Mouse (Mus musculus) spleen, adult 2 months (tissue): ENCODE measurements at regions not wholly inside any gene's neighbourhood (a gene's known extent, or its start where the extent isn't known, plus 50 kb on each side); places are given as distances from the start of the nearest gene placed in this dataset.

Experiments
- DNase-seq, 2 experiments: peaks; one replicate each; pipeline versions ENCODE4 v3.0.0 to v3.0.0-alpha.2; 2012 to 2021; ENCODE audit warnings: low spot score in 2 of 2, low read depth in 1 of 2
- H3K27ac ChIP-seq: fragments of 200-500 bp; 2 replicates; pipeline ENCODE4 v1.5.1; 2012; ENCODE audit warnings: low read length, inconsistent platforms; ENCODE audit not compliant: insufficient read depth
- H3K27me3 ChIP-seq: fragments of 200-500 bp; 2 replicates; pipeline ENCODE4 v1.6.1; 2012; ENCODE audit warnings: mild to moderate bottlenecking, moderate library complexity, low read length, inconsistent platforms; ENCODE audit not compliant: control insufficient read depth, insufficient read depth
- H3K36me3 ChIP-seq: fragments of 200-500 bp; 2 replicates; pipeline ENCODE4 v1.6.1; 2012; ENCODE audit warnings: mild to moderate bottlenecking, low read length, inconsistent platforms; ENCODE audit not compliant: control insufficient read depth, insufficient read depth
- H3K4me1 ChIP-seq: fragments of 200-500 bp; 2 replicates; pipeline ENCODE4 v1.6.1; 2011; ENCODE audit warnings: inconsistent platforms; ENCODE audit not compliant: control insufficient read depth, insufficient read depth, insufficient read length
- H3K4me3 ChIP-seq: fragments of 200-500 bp; 2 replicates; pipeline ENCODE4 v1.5.1; 2011; ENCODE audit warnings: mild to moderate bottlenecking, inconsistent platforms; ENCODE audit not compliant: insufficient read depth, insufficient read length; ENCODE audit errors: extremely low read depth
- CTCF ChIP-seq: fragments of 200-500 bp; IDR thresholded peaks from 2 replicates; pipeline ENCODE4 v1.5.1; 2011; ENCODE audit warnings: mild to moderate bottlenecking, inconsistent platforms; ENCODE audit not compliant: insufficient read depth, insufficient read length, insufficient replicate concordance; ENCODE audit errors: extremely low read depth
- POLR2A ChIP-seq: fragments of 200-500 bp; IDR thresholded peaks from 2 replicates; pipeline ENCODE4 v1.6.1; 2011; ENCODE audit warnings: low read depth, low read length, inconsistent platforms
- WGBS: fragments of 180-500 bp; shearing (Covaris S2); methylation state at CpG from one replicate; pipeline ENCODE4 v1.1.7; 2018; 5-methylcytosine and 5-hydroxymethylcytosine counted together

DNA sequence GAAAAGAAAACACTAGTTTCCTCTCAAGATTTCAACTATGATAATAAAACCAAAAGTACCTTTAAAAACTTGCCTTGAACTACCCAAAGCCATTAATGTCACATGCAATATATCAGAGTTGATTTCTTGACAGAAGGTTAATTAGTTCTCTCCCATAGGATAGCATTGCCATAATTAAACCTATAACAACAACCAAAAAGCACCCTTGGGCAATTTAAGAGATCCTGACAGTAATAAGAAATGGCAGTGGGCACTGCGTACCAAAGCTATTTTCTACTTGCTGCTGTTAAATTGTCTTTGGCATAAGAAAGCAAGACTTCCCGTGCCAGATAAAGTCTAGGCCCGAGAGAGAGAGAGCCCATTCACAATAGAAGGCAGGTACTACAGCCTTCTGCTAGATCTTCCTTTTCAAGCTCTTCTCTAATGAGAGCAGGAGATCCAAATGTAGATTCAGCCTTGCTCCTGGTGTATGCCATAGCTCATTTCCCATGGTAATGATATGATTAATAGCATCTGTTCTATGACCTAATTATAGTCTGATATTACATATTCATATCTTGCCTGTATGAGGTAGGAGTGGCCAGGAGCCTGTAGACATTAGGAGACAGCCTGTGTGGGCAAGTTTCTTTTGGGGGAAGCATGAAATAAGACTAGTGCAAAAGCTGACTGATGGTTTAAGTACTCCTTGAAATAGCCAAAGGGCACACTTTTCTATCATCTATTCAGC, 126.3 kb upstream of the Cd180 start:
- Histone ChIP-seq H3K27me3 (no peaks in the 10 kb centered on the region), H3K36me3 (no peaks in the 10 kb centered on the region), H3K27ac (no peak overlapping the region), H3K4me1 (no peaks in the 10 kb centered on the region), H3K4me3 (no peak overlapping the region)
- TF ChIP-seq POLR2A (no peak), CTCF (no peak)
- DNase-seq, result no peak
- WGBS, result 78% methylated on average over 3 of the region's 3 CpGs

DNA sequence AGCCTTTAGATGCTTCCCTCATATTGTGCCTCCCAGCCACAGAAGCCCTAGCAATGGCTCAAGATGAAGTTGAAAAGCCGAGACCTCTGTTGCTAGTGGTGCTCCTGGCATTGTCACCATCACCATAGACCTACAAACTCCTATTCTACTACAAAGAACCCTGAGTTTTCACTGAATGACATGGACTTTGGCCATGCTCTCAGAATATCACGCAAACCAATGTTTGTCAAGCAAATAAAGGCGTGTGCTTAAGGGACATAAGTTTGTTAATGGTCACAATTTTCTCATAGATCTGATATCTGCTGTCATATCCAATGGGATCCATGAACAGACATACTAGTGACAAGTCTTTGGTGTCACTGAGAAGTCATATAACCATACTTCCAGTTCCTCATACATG, 123.8 kb upstream of the Cd180 start:
- H3K4me1 ChIP-seq, result no peaks in the 10 kb centered on the region
- no peak overlapping the region for H3K27ac ChIP-seq
- H3K36me3 ChIP-seq, result no peaks in the 10 kb centered on the region
- H3K4me3 ChIP-seq, result no peak overlapping the region
- H3K27me3 ChIP-seq, result no peaks in the 10 kb centered on the region
- TF ChIP-seq CTCF, result no peak
- no peak for TF ChIP-seq POLR2A
- DNase-seq, result no peak
- 92% methylated on average over 3 of the region's 3 CpGs for WGBS

DNA sequence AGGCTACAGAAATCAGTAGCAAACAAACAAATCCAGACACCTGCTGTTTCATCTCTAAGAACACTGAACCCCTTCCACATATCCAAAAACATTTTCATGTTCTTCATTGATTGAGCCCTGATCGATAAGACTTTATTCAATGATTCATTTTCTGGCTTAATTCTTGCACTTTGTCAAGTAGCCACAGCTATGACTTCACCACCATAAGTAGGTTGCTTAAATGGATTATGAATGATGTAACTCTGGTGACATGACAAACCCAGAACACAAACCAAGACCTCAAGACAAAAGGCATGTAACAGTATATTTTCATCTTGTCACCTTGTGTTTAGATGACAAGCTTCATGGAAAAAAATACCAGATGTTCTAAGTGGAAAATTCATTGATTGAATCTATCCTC, 123.1 kb upstream of the Cd180 start:
- Histone ChIP-seq H3K4me3 (no peak overlapping the region), H3K27ac (no peak overlapping the region), H3K4me1 (no peaks in the 10 kb centered on the region), H3K27me3 (no peaks in the 10 kb centered on the region), H3K36me3 (no peaks in the 10 kb centered on the region)
- DNase-seq, result no peak
- TF ChIP-seq POLR2A (no peak), CTCF (no peak)
- 92% methylated on average over 1 of the region's 1 CpGs for WGBS

DNA sequence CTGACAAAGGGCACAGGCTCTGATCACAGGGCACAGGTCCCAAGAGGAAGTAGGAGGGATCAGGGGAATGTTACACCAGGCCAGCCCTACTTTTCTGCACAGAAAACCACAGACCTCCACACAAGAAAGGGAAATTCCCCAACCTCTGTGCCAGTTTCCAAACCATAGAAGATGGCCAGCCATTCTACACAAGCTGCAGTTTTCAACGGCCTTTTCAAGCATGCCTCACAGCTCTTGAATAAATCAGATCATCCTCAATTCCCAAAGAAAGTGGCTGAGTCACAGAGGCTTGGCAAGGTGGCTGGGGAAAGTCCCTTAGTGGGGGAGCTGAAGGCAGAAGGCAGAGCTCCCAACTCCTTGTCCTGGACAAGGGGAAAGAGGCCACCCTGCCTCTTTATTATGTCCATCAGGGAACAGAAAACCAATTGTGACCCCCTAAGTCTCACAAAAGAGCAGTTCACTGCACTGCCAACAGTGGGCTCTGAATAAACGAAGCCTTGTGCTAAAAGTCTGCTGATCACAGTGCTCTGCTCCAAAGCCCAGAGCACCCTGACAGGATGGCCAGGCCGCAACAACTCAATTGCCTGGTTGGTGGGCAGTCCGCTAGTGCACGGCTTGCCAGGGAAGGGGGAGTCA, 120.0 kb upstream of the Cd180 start:
- H3K27me3 ChIP-seq, result no peaks in the 10 kb centered on the region
- H3K4me3 ChIP-seq, result no peak overlapping the region
- no peak overlapping the region for H3K27ac ChIP-seq
- no peaks in the 10 kb centered on the region for H3K4me1 ChIP-seq
- H3K36me3 ChIP-seq, result no peaks in the 10 kb centered on the region
- 74% methylated on average over 5 of the region's 5 CpGs for WGBS
- no peak for DNase-seq
- TF ChIP-seq CTCF (no peak), POLR2A (no peak)

- no peaks in the 10 kb centered on the region for H3K36me3 ChIP-seq
- no peaks in the 10 kb centered on the region for H3K4me1 ChIP-seq
- DNase-seq, result no peak
- H3K27me3 ChIP-seq, result no peaks in the 10 kb centered on the region
- no peak overlapping the region for H3K4me3 ChIP-seq
- WGBS, result 90% methylated on average over 7 of the region's 7 CpGs
- TF ChIP-seq CTCF (no peak), POLR2A (no peak)
- H3K27ac ChIP-seq, result no peak overlapping the region
Observed at GRCm38 (mm10) chr13:102576871-102577662, 116.3 kb upstream of the Cd180 start.

GRCm38 (mm10) chr13:102578811-102579210, 114.5 kb upstream of the Cd180 start:
- Histone ChIP-seq H3K27me3 (no peaks in the 10 kb centered on the region), H3K4me3 (no peak overlapping the region), H3K4me1 (no peaks in the 10 kb centered on the region), H3K36me3 (no peaks in the 10 kb centered on the region), H3K27ac (no peak overlapping the region)
- WGBS, result 86% methylated on average over 2 of the region's 2 CpGs
- no peak for DNase-seq
- no peak for TF ChIP-seq CTCF
- TF ChIP-seq POLR2A, result no peak
